Mouse (Mus musculus) myocyte (in vitro differentiated cells): ENCODE measurements around the gene Nup62cl.

Source experiments
- CEBPB ChIP-seq: IDR thresholded peaks from 2 replicates; pipeline ENCODE4 v1.6.1; 2011; ENCODE audit warnings: mild to moderate bottlenecking, moderate library complexity; ENCODE audit not compliant: poor library complexity, insufficient read depth, severe bottlenecking
- E2F4 ChIP-seq: IDR thresholded peaks from one replicate; pipeline ENCODE4 v1.6.1; 2011; ENCODE audit warnings: mild to moderate bottlenecking, control low read depth, moderate library complexity; ENCODE audit not compliant: insufficient read depth
- MAX ChIP-seq: IDR thresholded peaks from one replicate; pipeline ENCODE4 v1.6.1; 2011; ENCODE audit warnings: low read depth, mild to moderate bottlenecking, control low read depth
- MYOD1 ChIP-seq, 3 experiments: IDR thresholded peaks; one replicate each; pipeline ENCODE4 v1.6.1; 2011; ENCODE audit warnings: control low read depth in 2 of 3, low read depth in 2 of 3, mild to moderate bottlenecking in 2 of 3, moderate library complexity in 1 of 3; ENCODE audit not compliant: insufficient read length in 2 of 3, control insufficient read depth in 1 of 3
- MYOG ChIP-seq, 3 experiments: IDR thresholded peaks; one replicate each; pipeline ENCODE4 v1.6.1; 2011; ENCODE audit warnings: control low read depth in 2 of 3, low read depth in 2 of 3, mild to moderate bottlenecking in 2 of 3; ENCODE audit not compliant: insufficient read length in 2 of 3, control insufficient read depth in 1 of 3, insufficient read depth in 1 of 3
- POLR2A ChIP-seq: IDR thresholded peaks from one replicate; pipeline ENCODE4 v1.6.1; 2011; ENCODE audit warnings: low read depth, mild to moderate bottlenecking, control low read depth, moderate library complexity; ENCODE audit not compliant: insufficient read length
- POLR2AphosphoS2 ChIP-seq: IDR thresholded peaks from one replicate; pipeline ENCODE4 v1.6.1; 2011; ENCODE audit warnings: low read depth, control low read depth; ENCODE audit not compliant: insufficient read length
- REST ChIP-seq: IDR thresholded peaks from one replicate; pipeline ENCODE4 v1.6.1; 2011; ENCODE audit warnings: mild to moderate bottlenecking, control low read depth, moderate library complexity; ENCODE audit not compliant: insufficient read depth, insufficient read length
- SRF ChIP-seq: IDR thresholded peaks from one replicate; pipeline ENCODE4 v1.6.1; 2011; ENCODE audit warnings: low read depth; ENCODE audit not compliant: control insufficient read depth, insufficient read length
- TCF12 ChIP-seq: IDR thresholded peaks from one replicate; pipeline ENCODE4 v1.6.1; 2011; ENCODE audit warnings: mild to moderate bottlenecking, control low read depth; ENCODE audit not compliant: poor library complexity, insufficient read depth, severe bottlenecking
- TCF3 ChIP-seq: IDR thresholded peaks from one replicate; pipeline ENCODE4 v1.6.1; 2011; ENCODE audit warnings: low read depth, control low read depth; ENCODE audit not compliant: insufficient read length
- USF1 ChIP-seq: IDR thresholded peaks from one replicate; pipeline ENCODE4 v1.6.1; 2011; ENCODE audit warnings: low read depth, mild to moderate bottlenecking, control low read depth, moderate library complexity

GRCm38 (mm10) chrX:139982115-139982514 is 80.4 kb downstream of the Nup62cl start:
- TF ChIP-seq POLR2AphosphoS2 (no peak), POLR2A (no peak), SRF (no peak), MYOG (IDR thresholded peaks at IDR 0.05; ENCODE audit: control insufficient read depth in 1 of 3, insufficient read depth in 1 of 3, insufficient read length in 2 of 3, low read depth in 2 of 3) (no peak), TCF12 (no peak), MAX (no peak), REST (no peak), E2F4 (no peak), CEBPB (no peak), USF1 (no peak), MYOD1 (IDR thresholded peaks at IDR 0.05; ENCODE audit: control insufficient read depth in 1 of 3, insufficient read length in 2 of 3, low read depth in 2 of 3) (no peak), TCF3 (no peak)
